Mouse (Mus musculus) limb, embryonic 14.5 days (tissue): ENCODE measurements at regions not wholly inside any gene's neighbourhood (a gene's known extent, or its start where the extent isn't known, plus 50 kb on each side); places are given as distances from the start of the nearest gene placed in this dataset.

Source experiments
- ATAC-seq: fragments of 200-750 bp; cut with Nextera tagmentation; 2 replicates; pipeline ENCODE4 v1.8.0; 2017; ENCODE audit warnings: low read depth, moderate number of reproducible peaks, moderate TSS enrichment; ENCODE audit not compliant: low FRiP score
- DNase-seq: peaks from one replicate; pipeline ENCODE4 v3.0.0-alpha.2; 2015; ENCODE audit warnings: low spot score
- H3K27ac ChIP-seq: fragments of 300-500 bp; sonication (generic); replicated peaks from 2 replicates; pipeline ENCODE4 v1.5.1; 2014; ENCODE audit warnings: low read depth, mild to moderate bottlenecking, low read length, moderate library complexity, mixed read lengths
- H3K27me3 ChIP-seq: fragments of 300-500 bp; sonication (generic); 2 replicates; pipeline ENCODE4 v1.6.1; 2014; ENCODE audit warnings: low read length, mixed read lengths; ENCODE audit not compliant: control insufficient read depth, insufficient read depth
- H3K36me3 ChIP-seq: fragments of 300-500 bp; sonication (generic); 2 replicates; pipeline ENCODE4 v1.6.1; 2014; ENCODE audit warnings: mild to moderate bottlenecking, low read length, moderate library complexity, mixed read lengths; ENCODE audit not compliant: control insufficient read depth, insufficient read depth
- H3K4me1 ChIP-seq: fragments of 300-500 bp; sonication (generic); 2 replicates; pipeline ENCODE4 v1.6.1; 2014; ENCODE audit warnings: antibody characterized with exemption, low read length, mixed read lengths; ENCODE audit not compliant: control insufficient read depth, insufficient read depth
- H3K4me2 ChIP-seq: fragments of 300-500 bp; sonication (generic); replicated peaks from 2 replicates; pipeline ENCODE4 v1.6.1; 2014; ENCODE audit warnings: low read depth, mild to moderate bottlenecking, low read length, moderate library complexity; ENCODE audit not compliant: severe bottlenecking
- H3K4me3 ChIP-seq: fragments of 300-500 bp; sonication (generic); replicated peaks from 2 replicates; pipeline ENCODE4 v1.5.1; 2014; ENCODE audit warnings: low read length
- H3K9ac ChIP-seq: fragments of 300-500 bp; sonication (generic); 2 replicates; pipeline ENCODE4 v1.6.1; 2014; ENCODE audit warnings: mild to moderate bottlenecking, low read depth, low read length, moderate library complexity; ENCODE audit not compliant: severe bottlenecking
- H3K9me3 ChIP-seq: fragments of 300-500 bp; sonication (generic); 2 replicates; pipeline ENCODE4 v1.6.1; 2016; ENCODE audit warnings: low read length; ENCODE audit not compliant: control insufficient read depth
- POLR2A ChIP-seq: fragments of 200-500 bp; IDR thresholded peaks from 2 replicates; pipeline ENCODE4 v1.8.0; 2012; ENCODE audit warnings: inconsistent platforms, mild to moderate bottlenecking, moderate library complexity, borderline replicate concordance; ENCODE audit not compliant: insufficient read depth, insufficient read length; ENCODE audit errors: extremely low read depth
- WGBS: fragments of 180-500 bp; shearing (Covaris S2); extraction: QIAGEN DNeasy Blood & Tissue Kit; methylation state at CpG from one replicate; pipeline ENCODE4 v1.1.7; 2014; 5-methylcytosine and 5-hydroxymethylcytosine counted together

- Histone ChIP-seq H3K4me2 (no peak overlapping the region), H3K4me3 (no peak overlapping the region), H3K9me3 (no peaks in the 10 kb centered on the region), H3K36me3 (no peaks in the 10 kb centered on the region), H3K4me1 (no peaks in the 10 kb centered on the region), H3K27ac (no peak overlapping the region), H3K9ac (no peak overlapping the region), H3K27me3 (no peaks in the 10 kb centered on the region)
- 95% methylated on average over 3 of the region's 3 CpGs for WGBS
- no peak for TF ChIP-seq POLR2A
- ATAC-seq (no peak), DNase-seq (no peak)
Measured at GRCm38 (mm10) chr13:115187356-115187755, 85.6 kb upstream of the Itga1 start.

- Histone ChIP-seq H3K9me3 (no peaks in the 10 kb centered on the region), H3K27ac (no peak overlapping the region), H3K36me3 (no peaks in the 10 kb centered on the region), H3K4me1 (no peaks in the 10 kb centered on the region), H3K4me3 (no peak overlapping the region), H3K27me3 (no peaks in the 10 kb centered on the region), H3K9ac (no peak overlapping the region), H3K4me2 (no peak overlapping the region)
- ATAC-seq (no peak), DNase-seq (no peak)
- TF ChIP-seq POLR2A = no peak
- 79% methylated on average over 6 of the region's 6 CpGs for WGBS
Measured at GRCm38 (mm10) chr13:115182211-115182870, 80.6 kb upstream of the Itga1 start.

- H3K4me1 ChIP-seq = no peaks in the 10 kb centered on the region
- 79% methylated on average over 7 of the region's 7 CpGs for WGBS
- no peak for ATAC-seq
Measured at GRCm38 (mm10) chr13:115178175-115178917, 76.6 kb upstream of the Itga1 start.

GRCm38 (mm10) chr13:115171347-115172062, 69.7 kb upstream of the Itga1 start:
- no peak for TF ChIP-seq POLR2A
- Histone ChIP-seq H3K4me3 (no peak overlapping the region), H3K4me1 (no peaks in the 10 kb centered on the region), H3K4me2 (no peak overlapping the region), H3K27ac (no peak overlapping the region), H3K9ac (no peak overlapping the region), H3K9me3 (no peaks in the 10 kb centered on the region), H3K36me3 (no peaks in the 10 kb centered on the region), H3K27me3 (no peaks in the 10 kb centered on the region)
- no peak for ATAC-seq
- 61% methylated on average over 7 of the region's 7 CpGs for WGBS
- DNase-seq = no peak

More at GRCm38 (mm10) chr13:115178175-115178917, 76.6 kb upstream of the Itga1 start:
- Histone ChIP-seq H3K4me3 (no peak overlapping the region), H3K9ac (no peak overlapping the region), H3K27ac (no peak overlapping the region), H3K9me3 (no peaks in the 10 kb centered on the region), H3K4me2 (no peak overlapping the region), H3K27me3 (no peaks in the 10 kb centered on the region), H3K36me3 (no peaks in the 10 kb centered on the region)
- DNase-seq = no peak
- TF ChIP-seq POLR2A = no peak

GRCm38 (mm10) chr13:115165981-115166380, 64.2 kb upstream of the Itga1 start:
- peak; percentile 66 for DNase-seq
- Histone ChIP-seq H3K9ac (no peak overlapping the region), H3K4me1 (no peaks in the 10 kb centered on the region), H3K27me3 (no peaks in the 10 kb centered on the region), H3K4me2 (no peak overlapping the region), H3K36me3 (no peaks in the 10 kb centered on the region), H3K4me3 (no peak overlapping the region), H3K27ac (no peak overlapping the region; the same call in none of the 2 replicates), H3K9me3 (no peaks in the 10 kb centered on the region)
- ATAC-seq = no peak
- WGBS = 62% methylated on average over 3 of the region's 3 CpGs
- no peak for TF ChIP-seq POLR2A
